Mouse (Mus musculus) myocyte (in vitro differentiated cells): ENCODE measurements at regions not wholly inside any gene's neighbourhood (a gene's known extent, or its start where the extent isn't known, plus 50 kb on each side); places are given as distances from the start of the nearest gene placed in this dataset.

Experiments used
- H3K27me3 ChIP-seq: one replicate; pipeline ENCODE4 v1.6.1; 2011; ENCODE audit not compliant: control insufficient read depth, insufficient read depth, insufficient read length
- H3K36me3 ChIP-seq: one replicate; pipeline ENCODE4 v1.6.1; 2011; ENCODE audit not compliant: control insufficient read depth, insufficient read depth
- H3K4me2 ChIP-seq: one replicate; pipeline ENCODE4 v1.6.1; 2011; ENCODE audit warnings: low read depth, control low read depth
- H3K4me3 ChIP-seq: one replicate; pipeline ENCODE4 v1.5.1; 2011; ENCODE audit warnings: mild to moderate bottlenecking, control low read depth, moderate library complexity
- H3K79me2 ChIP-seq: one replicate; pipeline ENCODE4 v1.6.1; 2011; ENCODE audit not compliant: control insufficient read depth, insufficient read depth
- H3ac ChIP-seq: one replicate; pipeline ENCODE4 v1.6.1; 2011; ENCODE audit not compliant: control insufficient read depth, insufficient read length
- CEBPB ChIP-seq: IDR thresholded peaks from 2 replicates; pipeline ENCODE4 v1.6.1; 2011; ENCODE audit warnings: mild to moderate bottlenecking, moderate library complexity; ENCODE audit not compliant: poor library complexity, insufficient read depth, severe bottlenecking
- E2F4 ChIP-seq: IDR thresholded peaks from one replicate; pipeline ENCODE4 v1.6.1; 2011; ENCODE audit warnings: mild to moderate bottlenecking, control low read depth, moderate library complexity; ENCODE audit not compliant: insufficient read depth
- MAX ChIP-seq: IDR thresholded peaks from one replicate; pipeline ENCODE4 v1.6.1; 2011; ENCODE audit warnings: low read depth, mild to moderate bottlenecking, control low read depth
- MYOD1 ChIP-seq, 3 experiments: IDR thresholded peaks; one replicate each; pipeline ENCODE4 v1.6.1; 2011; ENCODE audit warnings: control low read depth in 2 of 3, low read depth in 2 of 3, mild to moderate bottlenecking in 2 of 3, moderate library complexity in 1 of 3; ENCODE audit not compliant: insufficient read length in 2 of 3, control insufficient read depth in 1 of 3
- MYOG ChIP-seq, 3 experiments: IDR thresholded peaks; one replicate each; pipeline ENCODE4 v1.6.1; 2011; ENCODE audit warnings: control low read depth in 2 of 3, low read depth in 2 of 3, mild to moderate bottlenecking in 2 of 3; ENCODE audit not compliant: insufficient read length in 2 of 3, control insufficient read depth in 1 of 3, insufficient read depth in 1 of 3
- POLR2A ChIP-seq: IDR thresholded peaks from one replicate; pipeline ENCODE4 v1.6.1; 2011; ENCODE audit warnings: low read depth, mild to moderate bottlenecking, control low read depth, moderate library complexity; ENCODE audit not compliant: insufficient read length
- POLR2AphosphoS2 ChIP-seq: IDR thresholded peaks from one replicate; pipeline ENCODE4 v1.6.1; 2011; ENCODE audit warnings: low read depth, control low read depth; ENCODE audit not compliant: insufficient read length
- REST ChIP-seq: IDR thresholded peaks from one replicate; pipeline ENCODE4 v1.6.1; 2011; ENCODE audit warnings: mild to moderate bottlenecking, control low read depth, moderate library complexity; ENCODE audit not compliant: insufficient read depth, insufficient read length
- SRF ChIP-seq: IDR thresholded peaks from one replicate; pipeline ENCODE4 v1.6.1; 2011; ENCODE audit warnings: low read depth; ENCODE audit not compliant: control insufficient read depth, insufficient read length
- TCF12 ChIP-seq: IDR thresholded peaks from one replicate; pipeline ENCODE4 v1.6.1; 2011; ENCODE audit warnings: mild to moderate bottlenecking, control low read depth; ENCODE audit not compliant: poor library complexity, insufficient read depth, severe bottlenecking
- TCF3 ChIP-seq: IDR thresholded peaks from one replicate; pipeline ENCODE4 v1.6.1; 2011; ENCODE audit warnings: low read depth, control low read depth; ENCODE audit not compliant: insufficient read length
- USF1 ChIP-seq: IDR thresholded peaks from one replicate; pipeline ENCODE4 v1.6.1; 2011; ENCODE audit warnings: low read depth, mild to moderate bottlenecking, control low read depth, moderate library complexity

GRCm38 (mm10) chr8:8225175-8225830, 435.7 kb downstream of the Efnb2 start:
- no peaks in the 10 kb centered on the region for H3K27me3 ChIP-seq
- H3K79me2 ChIP-seq: no peaks in the 10 kb centered on the region
- H3K4me2 ChIP-seq: no peak overlapping the region
- TF ChIP-seq MYOG (IDR thresholded peaks at IDR 0.05; ENCODE audit: control insufficient read depth in 1 of 3, insufficient read depth in 1 of 3, insufficient read length in 2 of 3, low read depth in 2 of 3) (no peak), REST (no peak), POLR2A (no peak), TCF12 (no peak), MYOD1 (IDR thresholded peaks at IDR 0.05; ENCODE audit: control insufficient read depth in 1 of 3, insufficient read length in 2 of 3, low read depth in 2 of 3) (no peak), USF1 (no peak), E2F4 (no peak), SRF (no peak), CEBPB (no peak), TCF3 (no peak), MAX (no peak), POLR2AphosphoS2 (no peak)
- no peak overlapping the region for H3ac ChIP-seq
- H3K36me3 ChIP-seq: no peaks in the 10 kb centered on the region
- no peak overlapping the region for H3K4me3 ChIP-seq

- no peaks in the 10 kb centered on the region for H3K36me3 ChIP-seq
- no peak overlapping the region for H3ac ChIP-seq
- no peak overlapping the region for H3K4me3 ChIP-seq
- no peaks in the 10 kb centered on the region for H3K79me2 ChIP-seq
- no peak overlapping the region for H3K4me2 ChIP-seq
- no peaks in the 10 kb centered on the region for H3K27me3 ChIP-seq
- TF ChIP-seq E2F4: no peak
These were observed 440.5 kb downstream of the Efnb2 start for GRCm38 (mm10) chr8:8220395-8221031.

GRCm38 (mm10) chr8:8219701-8220394, 441.2 kb downstream of the Efnb2 start:
- H3K79me2 ChIP-seq: no peaks in the 10 kb centered on the region
- H3K27me3 ChIP-seq: no peaks in the 10 kb centered on the region
- TF ChIP-seq POLR2AphosphoS2 (no peak), CEBPB (no peak), MAX (no peak), MYOG (IDR thresholded peaks at IDR 0.05; ENCODE audit: control insufficient read depth in 1 of 3, insufficient read depth in 1 of 3, insufficient read length in 2 of 3, low read depth in 2 of 3) (no peak), E2F4 (no peak), USF1 (no peak), POLR2A (no peak), MYOD1 (IDR thresholded peaks at IDR 0.05; ENCODE audit: control insufficient read depth in 1 of 3, insufficient read length in 2 of 3, low read depth in 2 of 3) (no peak), TCF12 (no peak), SRF (no peak), TCF3 (no peak), REST (no peak)
- no peak overlapping the region for H3K4me3 ChIP-seq
- no peaks in the 10 kb centered on the region for H3K36me3 ChIP-seq
- H3K4me2 ChIP-seq: peak overlapping the region; percentile 25
- H3ac ChIP-seq: no peak overlapping the region

- no peak overlapping the region for H3K4me2 ChIP-seq
- TF ChIP-seq POLR2AphosphoS2: no peak
- TF ChIP-seq CEBPB: no peak
- no peak for TF ChIP-seq REST
- TF ChIP-seq USF1: no peak
- TF ChIP-seq TCF12: no peak
These were observed 468.0 kb downstream of the Efnb2 start for GRCm38 (mm10) chr8:8193036-8193435.

GRCm38 (mm10) chr8:8186046-8186445, 475.0 kb downstream of the Efnb2 start:
- no peak for TF ChIP-seq USF1
- TF ChIP-seq POLR2AphosphoS2: no peak
- TF ChIP-seq REST: no peak
- TF ChIP-seq TCF3: no peak
- no peak for TF ChIP-seq TCF12
- TF ChIP-seq MYOG (IDR thresholded peaks at IDR 0.05; ENCODE audit: control insufficient read depth in 1 of 3, insufficient read depth in 1 of 3, insufficient read length in 2 of 3, low read depth in 2 of 3): no peak
- TF ChIP-seq CEBPB: no peak
- TF ChIP-seq SRF: no peak
- TF ChIP-seq MYOD1 (IDR thresholded peaks at IDR 0.05; ENCODE audit: control insufficient read depth in 1 of 3, insufficient read length in 2 of 3, low read depth in 2 of 3): no peak
- no peak for TF ChIP-seq E2F4
- H3K36me3 ChIP-seq: no peaks in the 10 kb centered on the region
- H3K4me3 ChIP-seq: no peak overlapping the region

More at GRCm38 (mm10) chr8:8193036-8193435, 468.0 kb downstream of the Efnb2 start:
- H3K36me3 ChIP-seq: no peaks in the 10 kb centered on the region
- no peaks in the 10 kb centered on the region for H3K79me2 ChIP-seq
- no peak overlapping the region for H3ac ChIP-seq
- no peak overlapping the region for H3K4me3 ChIP-seq
- no peaks in the 10 kb centered on the region for H3K27me3 ChIP-seq

More at GRCm38 (mm10) chr8:8186046-8186445, 475.0 kb downstream of the Efnb2 start:
- Histone ChIP-seq H3K79me2 (no peaks in the 10 kb centered on the region), H3ac (no peak overlapping the region), H3K27me3 (no peaks in the 10 kb centered on the region), H3K4me2 (no peak overlapping the region)
